Mouse (Mus musculus) adrenal gland, postnatal 25 days (tissue): ENCODE results near the gene Sdk2. TPM values are rescaled to one million over a fixed set of nuclear protein-coding genes. Genes with fewer than 3 reads are reported as not detected.

Source experiments
- DNase-seq: peaks from one replicate; pipeline ENCODE4 v3.0.0; 2021; ENCODE audit warnings: mixed read lengths
- total RNA-seq: library from RNA; stranded (reverse); gene quantifications from 2 replicates; pipeline ENCODE4 v1.2.3, GENCODE M21; 2021

Sdk2 gene
- total RNA-seq, 1 experiment from 2014 or later, result 1.5 TPM

- DNase-seq, result no peak
These were observed 138.0 kb downstream of the Sdk2 start for GRCm38 (mm10) chr11:113928831-113929230.

DNA sequence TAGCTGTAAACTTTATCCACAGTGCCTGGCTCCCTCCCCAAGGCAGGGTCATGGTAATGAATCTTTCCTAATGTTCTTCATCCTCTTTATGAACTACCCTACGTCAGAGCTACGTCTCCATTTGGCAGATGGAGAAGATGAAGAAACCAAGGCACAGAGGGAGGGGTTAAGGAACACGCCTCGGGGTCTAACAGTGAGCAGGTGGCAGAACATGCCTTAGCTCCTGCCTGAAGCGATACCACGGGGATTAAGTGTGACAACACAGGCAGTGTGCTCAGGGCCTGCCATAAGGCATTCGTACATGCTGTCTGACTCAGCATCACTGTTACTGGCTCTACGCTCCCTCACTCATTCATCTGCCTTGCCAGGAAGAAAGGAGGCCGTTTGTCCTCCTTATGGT is 138.6 kb downstream of the Sdk2 start:
- no peak for DNase-seq

- DNase-seq, result no peak
These were observed 139.0 kb downstream of the Sdk2 start for GRCm38 (mm10) chr11:113927826-113928225.

- peak; percentile 57 for DNase-seq
These were observed 139.6 kb downstream of the Sdk2 start for GRCm38 (mm10) chr11:113927231-113927630.

DNA sequence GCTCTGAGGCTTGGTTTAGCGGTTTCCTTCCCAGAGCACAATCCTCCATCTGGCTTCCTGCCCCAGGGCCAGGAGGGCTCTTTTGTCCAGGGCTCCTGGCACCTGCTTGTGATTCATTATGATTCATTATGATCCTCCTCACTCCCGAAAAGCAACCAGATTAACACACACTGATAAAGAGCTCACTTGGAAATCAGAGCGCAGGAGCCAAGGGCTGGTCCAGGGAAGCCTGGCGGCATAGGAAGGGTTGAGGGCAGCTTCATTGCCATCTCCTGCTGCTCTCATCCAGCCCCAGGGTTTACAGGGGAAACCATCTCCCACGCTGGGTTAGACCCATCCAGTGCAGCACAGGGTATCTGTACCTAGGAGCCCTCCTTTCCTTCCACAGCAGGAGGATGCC is 143.7 kb downstream of the Sdk2 start:
- no peak for DNase-seq

DNA sequence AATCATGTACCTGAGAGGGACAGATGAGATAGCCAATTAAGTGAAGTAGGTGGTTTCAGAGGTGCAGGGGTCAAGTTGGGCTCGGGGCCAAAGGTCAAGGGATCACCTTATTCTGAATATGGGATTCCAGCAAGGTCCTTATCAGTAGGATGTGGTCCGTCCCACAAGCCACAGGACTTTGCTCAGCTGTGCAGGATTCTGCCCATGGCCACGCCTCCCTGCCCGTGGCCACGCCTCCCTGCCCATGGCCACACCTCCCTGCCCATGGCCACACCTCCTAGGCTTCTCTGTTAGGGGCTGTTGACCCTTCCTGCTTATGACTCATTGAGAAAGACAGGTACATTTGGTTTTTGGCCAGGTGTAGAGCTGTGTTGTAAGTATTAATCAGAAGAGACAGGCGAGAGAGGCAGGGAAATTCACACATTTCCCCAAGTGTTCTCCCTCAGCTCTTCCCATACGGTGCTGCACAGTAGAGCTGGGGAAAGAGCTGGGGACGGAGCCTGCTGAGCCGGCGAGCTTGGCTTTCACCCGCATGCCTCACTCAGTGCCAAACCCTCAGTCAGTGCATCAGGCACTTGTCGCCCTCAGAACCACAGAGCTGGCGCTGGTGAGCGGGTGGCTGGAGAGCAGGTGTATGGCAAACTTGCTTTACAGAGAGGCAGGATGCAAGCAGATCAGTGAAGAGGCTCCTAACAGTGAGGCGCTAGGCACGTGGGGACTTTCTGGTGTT is 163.6 kb downstream of the Sdk2 start:
- DNase-seq, result no peak

DNA sequence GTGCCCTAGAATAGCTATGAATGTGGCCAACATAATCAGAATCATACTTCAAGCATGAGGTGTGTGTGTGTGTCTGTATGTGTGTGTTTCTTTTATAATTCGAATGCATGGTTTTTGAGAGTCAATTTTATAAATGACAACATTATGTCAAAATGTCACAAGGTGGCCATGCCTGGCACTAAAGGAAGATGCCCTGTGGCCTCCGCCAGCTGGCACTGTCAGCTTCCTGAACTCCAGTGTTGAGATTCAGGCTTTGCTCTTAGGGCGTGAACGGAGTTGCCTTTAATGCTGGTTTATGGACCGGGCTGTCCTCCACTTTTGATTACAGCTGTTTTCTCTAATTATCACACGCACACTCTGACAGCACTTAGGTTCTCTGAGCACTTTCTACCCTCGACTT is 164.9 kb downstream of the Sdk2 start:
- DNase-seq, result no peak

GRCm38 (mm10) chr11:113898671-113899070 is 168.2 kb downstream of the Sdk2 start:
- no peak for DNase-seq

- no peak for DNase-seq
These were observed 170.8 kb downstream of the Sdk2 start for GRCm38 (mm10) chr11:113896006-113896405.

GRCm38 (mm10) chr11:113892924-113893323 is 173.9 kb downstream of the Sdk2 start:
- no peak for DNase-seq

- no peak for DNase-seq
These were observed 174.8 kb downstream of the Sdk2 start for GRCm38 (mm10) chr11:113892067-113892466.

DNA sequence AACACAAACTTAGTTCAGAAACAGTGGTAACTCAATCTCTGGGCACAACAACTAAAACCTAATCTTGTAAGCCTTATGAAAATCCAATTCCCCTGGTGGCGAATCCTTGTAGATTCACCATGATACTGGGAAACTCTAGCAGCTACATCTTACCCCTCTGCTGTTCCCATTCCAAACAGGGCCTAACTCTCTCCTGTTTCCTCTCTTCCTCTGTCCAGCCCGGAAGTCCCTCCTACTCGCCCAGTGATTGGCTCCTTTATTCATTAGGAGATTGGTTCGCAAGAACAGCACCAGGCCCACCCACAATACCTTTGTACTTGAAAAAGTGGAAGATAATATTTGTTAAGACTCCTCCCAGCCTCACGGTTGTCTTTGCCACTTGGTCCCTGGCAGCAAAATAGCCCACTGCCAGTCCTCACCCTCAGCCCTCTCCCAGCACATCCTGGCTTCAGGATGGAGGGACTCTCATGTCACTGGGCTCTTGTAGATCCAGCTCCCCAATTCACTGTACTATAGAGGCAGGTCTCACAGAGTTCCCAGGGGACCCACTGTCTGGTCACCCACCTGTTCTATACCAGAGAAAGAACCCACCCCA is 178.6 kb downstream of the Sdk2 start:
- no peak for DNase-seq

- no peak for DNase-seq
These were observed 180.5 kb downstream of the Sdk2 start for GRCm38 (mm10) chr11:113886299-113886698.

- no peak for DNase-seq
These were observed 181.9 kb downstream of the Sdk2 start for GRCm38 (mm10) chr11:113884962-113885361.

DNA sequence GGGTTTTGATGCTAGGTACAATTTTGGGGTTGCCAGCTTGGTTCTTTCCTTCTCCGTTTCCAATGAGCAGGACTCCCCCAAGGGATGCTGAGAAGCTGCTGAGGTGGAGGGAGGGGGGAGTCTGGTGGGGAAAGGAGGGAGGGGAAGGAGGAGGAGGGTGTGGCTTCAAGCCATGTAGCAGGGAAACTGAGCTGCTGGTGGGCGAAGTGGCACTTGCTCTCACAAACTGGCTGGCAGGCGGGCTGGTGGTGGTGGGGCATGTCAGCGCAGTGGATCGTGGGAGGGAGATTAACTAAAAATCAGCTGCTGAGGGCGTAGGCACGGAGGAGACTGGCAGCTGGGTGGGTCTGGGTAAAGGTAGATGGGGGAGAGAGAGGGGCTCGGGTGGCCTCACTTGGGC is 183.8 kb downstream of the Sdk2 start:
- DNase-seq, result no peak

DNA sequence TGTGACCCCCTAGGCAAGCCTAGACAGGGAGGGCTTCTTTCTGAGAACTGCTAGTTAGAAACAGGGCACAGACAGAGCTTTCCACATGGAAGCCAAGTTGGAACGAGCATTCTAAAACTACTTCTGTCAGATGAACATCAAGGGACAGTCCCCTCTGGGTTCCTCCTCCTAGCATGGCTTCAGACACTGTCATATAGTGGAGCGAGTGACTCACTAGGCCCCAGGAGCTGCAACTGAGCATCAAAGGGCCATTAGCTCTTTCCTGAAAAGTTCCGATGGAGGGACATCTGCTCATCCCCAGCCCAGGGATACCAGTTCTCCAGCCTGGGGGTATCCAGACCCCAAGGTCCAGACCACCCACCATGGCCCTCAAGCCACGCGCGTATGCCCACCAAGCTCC is 185.0 kb downstream of the Sdk2 start:
- DNase-seq, result no peak

GRCm38 (mm10) chr11:113867066-113867465 is 199.8 kb downstream of the Sdk2 start:
- no peak for DNase-seq

- peak; percentile 92 for DNase-seq
These were observed 201.2 kb downstream of the Sdk2 start for GRCm38 (mm10) chr11:113865627-113866026.

DNA sequence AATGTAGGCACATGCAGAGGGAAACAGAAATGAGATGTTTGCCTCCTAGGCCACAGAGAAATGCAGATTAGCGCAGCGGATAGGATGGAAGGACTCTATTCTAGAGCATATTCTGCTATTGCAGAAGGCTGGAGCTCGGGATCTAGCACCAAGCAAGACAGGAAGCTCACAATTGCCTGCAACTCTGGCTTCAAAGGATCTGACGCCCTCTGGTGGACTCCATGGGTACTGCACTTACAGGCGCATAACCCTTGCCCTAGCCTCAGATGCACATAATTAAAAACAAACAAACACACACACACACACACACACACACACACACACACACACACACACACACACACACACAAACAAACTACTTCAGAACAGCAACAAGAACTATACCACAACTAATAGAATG is 203.4 kb downstream of the Sdk2 start:
- DNase-seq, result peak; percentile 24

DNA sequence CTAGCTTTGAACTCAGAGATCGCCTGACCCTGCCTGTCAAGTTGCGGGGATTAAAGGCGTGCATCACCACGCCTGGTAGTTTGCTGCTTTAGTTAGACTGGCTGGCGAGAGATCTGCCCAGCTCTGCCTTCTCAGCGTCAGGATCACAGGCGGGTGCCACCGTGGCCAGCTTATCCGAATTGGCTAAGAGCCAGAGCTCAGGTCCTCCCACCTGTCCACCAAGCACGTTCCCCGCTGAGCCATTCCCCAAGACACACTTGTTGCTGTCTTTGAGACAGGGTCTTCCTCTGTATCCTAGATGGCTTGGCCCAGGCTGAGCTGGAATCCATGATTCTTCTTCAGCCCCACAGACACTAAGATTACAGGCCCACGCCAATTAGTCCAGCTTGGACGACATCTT is 211.2 kb downstream of the Sdk2 start:
- DNase-seq, result no peak

DNA sequence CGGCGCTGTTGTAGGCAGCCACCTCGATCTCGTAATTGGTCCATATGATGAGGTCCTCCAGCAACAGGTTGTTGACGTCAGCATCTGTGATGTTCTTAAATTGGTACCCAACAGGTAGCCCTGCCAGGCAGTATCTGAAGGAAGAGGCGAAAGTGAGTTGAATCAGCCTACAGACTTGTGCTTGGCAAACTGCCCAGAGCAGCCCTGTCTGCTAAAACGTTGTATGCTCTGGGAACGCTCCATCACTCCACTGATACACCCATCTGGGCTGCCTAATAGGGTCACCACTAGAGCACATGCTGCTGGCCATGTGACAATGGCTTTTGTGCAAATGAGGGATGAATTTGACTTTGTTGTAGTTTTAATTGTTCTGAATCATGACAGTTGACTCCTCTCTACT is 215.1 kb downstream of the Sdk2 start:
- DNase-seq, result no peak

DNA sequence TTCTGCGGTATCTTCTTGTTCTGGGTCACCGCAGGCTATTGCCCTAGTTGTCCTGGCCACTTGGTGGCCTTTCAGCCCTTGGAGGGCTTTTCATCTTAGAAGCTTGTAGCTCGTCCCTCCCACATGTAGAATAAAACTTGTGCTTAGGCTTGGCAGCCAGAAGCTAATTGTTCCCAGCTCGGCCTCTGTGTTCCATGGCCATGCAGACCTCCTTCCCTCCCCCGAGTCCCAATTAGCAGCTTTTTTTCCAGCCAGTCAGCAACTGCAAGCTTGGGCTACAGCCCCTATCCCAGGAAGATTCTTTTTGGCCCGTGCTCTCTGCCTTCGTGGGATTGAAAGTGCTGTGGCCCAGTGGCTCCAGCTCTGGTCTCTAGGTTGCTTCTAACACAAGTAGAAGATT is 217.5 kb downstream of the Sdk2 start:
- DNase-seq, result no peak

DNA sequence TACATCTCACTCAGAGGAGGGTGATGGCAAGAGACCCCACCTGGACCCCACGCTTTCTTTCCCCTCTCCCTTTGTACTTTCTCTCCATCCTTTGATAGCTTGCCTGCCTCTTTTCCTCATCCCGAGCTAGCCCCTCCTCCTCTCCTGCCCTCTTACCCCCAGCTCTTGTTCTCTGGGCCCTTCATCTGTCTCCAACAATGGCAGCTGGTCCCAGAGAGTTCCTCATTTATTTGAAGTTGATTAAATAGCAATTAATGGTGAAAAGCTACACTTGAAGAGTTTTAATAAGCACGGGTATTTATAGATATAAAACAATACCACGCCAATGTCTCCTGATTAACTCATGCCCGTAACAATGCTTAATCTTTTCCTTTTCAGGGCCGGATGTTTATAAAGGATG is 222.9 kb downstream of the Sdk2 start:
- no peak for DNase-seq

DNA sequence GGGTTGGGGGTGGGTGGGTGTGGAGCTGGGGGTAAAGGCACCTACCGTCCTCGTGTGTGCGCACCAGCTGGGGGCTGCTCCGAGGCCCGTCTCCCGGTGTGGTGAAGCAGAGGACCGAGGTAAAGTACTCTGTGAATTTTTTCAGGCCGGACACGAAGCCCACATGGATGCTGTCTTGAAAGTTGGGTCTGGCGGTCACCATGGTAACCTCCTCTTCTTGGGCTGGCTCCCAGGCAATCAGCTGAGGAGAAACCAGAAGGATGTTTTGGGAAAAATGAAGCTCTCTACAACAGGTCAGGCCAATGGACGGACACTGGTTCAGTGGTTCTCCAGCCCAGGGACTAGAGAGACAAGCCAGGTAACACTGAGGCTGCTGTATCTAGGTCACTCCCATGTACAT is 224.0 kb downstream of the Sdk2 start:
- no peak for DNase-seq
